Mouse (Mus musculus) embryonic facial prominence, embryonic 10.5 days (tissue): ENCODE measurements around the gene Cryaa. TPM values are rescaled to one million over a fixed set of nuclear protein-coding genes. Genes with fewer than 3 reads are reported as not detected.
"Not testable (repeated sequence)": the region's sequence is repeated elsewhere in the genome, so short reads cannot be mapped to it uniquely, and the experiment has no call there.

Experiments used
- DNase-seq: peaks from one replicate; pipeline ENCODE4 v3.0.0-alpha.2; 2017; ENCODE audit warnings: low spot score
- H3K27ac ChIP-seq: fragments of 300-500 bp; sonication (generic); replicated peaks from 2 replicates; pipeline ENCODE4 v1.5.1; 2016; ENCODE audit warnings: mild to moderate bottlenecking
- H3K27me3 ChIP-seq: fragments of 300-500 bp; sonication (generic); replicated peaks from 2 replicates; pipeline ENCODE4 v1.6.1; 2016; ENCODE audit warnings: low read depth, mild to moderate bottlenecking; ENCODE audit not compliant: poor library complexity, severe bottlenecking
- H3K36me3 ChIP-seq: fragments of 300-500 bp; sonication (generic); replicated peaks from 2 replicates; pipeline ENCODE4 v1.6.1; 2016; ENCODE audit warnings: mild to moderate bottlenecking, moderate library complexity
- H3K4me1 ChIP-seq: fragments of 300-500 bp; sonication (generic); 2 replicates; pipeline ENCODE4 v1.6.1; 2016
- H3K4me3 ChIP-seq: fragments of 300-500 bp; sonication (generic); 2 replicates; pipeline ENCODE4 v1.5.1; 2016; ENCODE audit warnings: mild to moderate bottlenecking, moderate library complexity
- H3K9me3 ChIP-seq: fragments of 300-500 bp; sonication (generic); 2 replicates; pipeline ENCODE4 v1.6.1; 2016; ENCODE audit warnings: mild to moderate bottlenecking
- WGBS: fragments of 180-500 bp; shearing (Covaris S2); methylation state at CpG from one replicate; pipeline ENCODE4 v1.1.7; 2016; 5-methylcytosine and 5-hydroxymethylcytosine counted together
- polyA plus RNA-seq: library from polyadenylated mRNA; unstranded; fragments of >200 nt; fragmentation: Nextera tagmentation; extraction: Ambion mirVana; gene quantifications from 2 replicates; pipeline ENCODE4 v1.2.1, GENCODE M21; 2016

Cryaa gene
- polyA plus RNA-seq, 1 experiment from 2014 or later: 0.77 TPM

DNA sequence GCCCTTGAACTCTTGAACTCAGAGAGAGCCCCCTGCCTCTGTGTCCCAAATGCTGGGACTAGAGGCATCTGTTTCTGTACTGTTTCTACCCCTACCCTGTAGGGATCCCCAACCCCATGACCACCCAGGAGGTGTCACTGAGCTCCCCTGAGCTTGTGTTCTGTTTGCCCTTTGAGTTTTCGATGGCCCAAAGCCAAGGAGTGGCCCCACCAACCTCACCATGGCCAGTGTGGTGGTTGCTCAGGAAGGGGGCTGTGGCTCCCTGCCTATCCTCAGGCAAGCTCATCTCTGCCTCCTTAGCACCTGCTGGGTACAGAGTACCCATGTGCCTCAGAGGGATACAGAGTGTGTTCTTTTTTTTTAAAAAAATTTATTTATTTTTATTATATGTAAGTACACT lies 17.3 kb downstream of the Cryaa start:
- Histone ChIP-seq H3K4me1 (peaks cover 27% of the 10 kb centered on the region), H3K27ac (no peak overlapping the region), H3K9me3 (no peaks in the 10 kb centered on the region), H3K36me3 (no peaks in the 10 kb centered on the region), H3K27me3 (0 out of 2 replicates have a peak, but pooled peaks cover 2% of the 10 kb centered on the region), H3K4me3 (no peak overlapping the region)
- DNase-seq: no peak
- 92% methylated on average over 1 of the region's 1 CpGs for WGBS

DNA sequence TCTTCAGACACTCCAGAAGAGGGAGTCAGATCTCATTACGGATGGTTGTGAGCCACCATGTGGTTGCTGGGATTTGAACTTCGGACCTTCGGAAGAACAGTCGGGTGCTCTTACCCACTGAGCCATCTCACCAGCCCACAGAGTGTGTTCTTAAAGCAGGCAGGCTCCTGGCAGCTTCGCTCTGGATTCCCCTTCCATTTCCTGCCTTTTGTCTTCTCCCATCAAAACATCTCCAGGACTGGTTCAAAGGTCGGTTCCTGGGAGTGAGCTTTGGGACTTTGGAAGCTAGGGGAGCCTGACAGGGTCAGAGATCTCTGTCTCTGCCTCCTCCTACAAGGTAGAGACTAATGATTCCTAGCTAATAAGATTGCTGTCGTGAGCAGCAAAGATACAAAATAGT lies 17.7 kb downstream of the Cryaa start:
- peaks cover 27% of the 10 kb centered on the region for H3K4me1 ChIP-seq
- H3K27ac ChIP-seq, H3K4me3 ChIP-seq, H3K36me3 ChIP-seq, H3K27me3 ChIP-seq, H3K9me3 ChIP-seq, DNase-seq: not testable (repeated sequence)
- 86% methylated on average over 7 of the region's 7 CpGs for WGBS

- Histone ChIP-seq H3K4me1 (peaks cover 19% of the 10 kb centered on the region), H3K27ac (no peak overlapping the region; the same call in 1 of the 2 replicates), H3K27me3 (no peaks in the 10 kb centered on the region), H3K9me3 (no peaks in the 10 kb centered on the region), H3K36me3 (no peaks in the 10 kb centered on the region), H3K4me3 (no peak overlapping the region)
- WGBS: 74% methylated on average over 11 of the region's 11 CpGs
- DNase-seq: no peak
Measured at GRCm38 (mm10) chr17:31698347-31698746, 20.7 kb downstream of the Cryaa start.

DNA sequence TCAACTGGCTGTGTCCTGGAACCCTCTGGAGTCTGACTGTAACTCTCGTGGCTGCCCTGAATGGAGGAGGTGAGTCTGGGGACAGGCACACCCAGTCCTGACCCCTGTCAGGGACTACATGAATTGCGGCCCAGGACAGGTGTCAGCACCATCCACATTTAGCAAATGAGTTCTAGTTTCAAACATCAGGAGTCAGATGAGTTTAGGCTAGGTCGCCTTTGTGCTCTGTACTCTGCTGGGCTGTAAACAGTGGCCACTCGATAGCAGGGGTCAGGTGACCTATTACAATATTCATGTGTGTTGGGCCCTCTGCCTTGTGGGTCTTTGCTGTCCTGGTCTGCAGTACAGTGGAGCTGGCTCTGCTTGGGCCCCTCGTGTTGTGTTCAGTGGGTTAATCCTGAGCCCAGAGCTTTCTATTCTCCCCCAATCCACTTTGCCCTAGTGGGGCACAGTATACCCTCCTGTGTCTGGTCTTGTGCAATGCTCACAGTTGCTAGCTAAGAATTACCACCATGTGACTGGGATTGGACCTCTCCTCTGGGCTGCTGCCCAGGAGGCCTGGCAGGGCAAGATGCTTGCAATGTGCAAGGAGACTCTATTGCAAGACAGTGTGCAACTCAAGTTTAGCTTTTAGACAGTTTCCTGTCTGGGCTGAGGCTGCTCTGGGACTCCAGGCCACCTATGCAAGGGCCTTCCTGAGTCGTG lies 25.8 kb downstream of the Cryaa start:
- 0 out of 2 replicates have a peak, but pooled peaks cover 3% of the 10 kb centered on the region for H3K4me1 ChIP-seq
- WGBS: 82% methylated on average over 6 of the region's 6 CpGs
- no peak for DNase-seq

DNA sequence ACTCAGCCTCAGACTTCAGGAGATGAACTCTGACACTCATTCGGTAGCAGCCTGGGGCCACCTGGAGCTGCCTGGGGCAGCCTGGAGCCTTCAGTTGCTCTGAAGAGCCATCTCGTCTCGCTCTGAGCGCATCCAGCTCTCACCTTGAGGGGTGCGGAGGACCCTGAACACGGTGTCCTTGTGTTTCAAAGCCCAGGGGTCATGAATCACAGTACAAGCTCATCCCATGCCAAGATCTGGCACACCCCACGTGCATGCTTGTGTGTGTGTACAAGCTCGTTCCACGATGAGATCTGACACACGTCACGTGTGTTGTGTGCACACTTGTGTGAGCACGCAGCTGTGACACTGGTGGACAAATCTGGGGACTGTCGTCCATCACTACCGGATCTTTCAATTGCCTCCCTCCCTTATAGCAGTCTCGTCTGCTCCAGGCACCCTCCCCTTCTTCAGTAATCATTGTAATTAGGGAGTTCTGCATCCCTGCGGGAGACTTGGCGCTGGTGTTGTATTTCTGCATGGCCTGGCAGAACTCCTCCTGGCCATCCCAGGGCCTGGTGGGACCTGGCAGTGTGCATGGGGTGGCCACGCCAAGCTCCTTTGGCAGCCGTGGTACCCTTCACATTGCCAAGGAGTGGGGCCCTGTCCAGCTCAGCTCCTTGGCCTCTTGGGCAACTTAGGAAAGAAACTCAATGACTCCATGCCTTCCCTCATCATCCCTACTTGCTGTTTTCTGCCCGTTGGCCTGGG lies 27.8 kb downstream of the Cryaa start:
- Histone ChIP-seq H3K9me3 (no peaks in the 10 kb centered on the region), H3K27ac (no peak overlapping the region), H3K4me1 (peaks cover 10% of the 10 kb centered on the region), H3K36me3 (no peaks in the 10 kb centered on the region), H3K27me3 (no peaks in the 10 kb centered on the region), H3K4me3 (no peak overlapping the region)
- no peak for DNase-seq
- 73% methylated on average over 20 of the region's 20 CpGs for WGBS

More for the DNA sequence above, 25.8 kb downstream of the Cryaa start:
- H3K9me3 ChIP-seq: no peaks in the 10 kb centered on the region
- H3K36me3 ChIP-seq: no peaks in the 10 kb centered on the region
- H3K27me3 ChIP-seq: no peaks in the 10 kb centered on the region
- H3K4me3 ChIP-seq: no peak overlapping the region
- H3K27ac ChIP-seq: no peak overlapping the region

GRCm38 (mm10) chr17:31709121-31709741 lies 31.6 kb downstream of the Cryaa start:
- Histone ChIP-seq H3K27ac (no peak overlapping the region), H3K36me3 (no peaks in the 10 kb centered on the region), H3K4me1 (peaks cover 13% of the 10 kb centered on the region), H3K4me3 (no peak overlapping the region), H3K9me3 (no peaks in the 10 kb centered on the region), H3K27me3 (no peaks in the 10 kb centered on the region)
- no peak for DNase-seq
- 60% methylated on average over 7 of the region's 7 CpGs for WGBS

DNA sequence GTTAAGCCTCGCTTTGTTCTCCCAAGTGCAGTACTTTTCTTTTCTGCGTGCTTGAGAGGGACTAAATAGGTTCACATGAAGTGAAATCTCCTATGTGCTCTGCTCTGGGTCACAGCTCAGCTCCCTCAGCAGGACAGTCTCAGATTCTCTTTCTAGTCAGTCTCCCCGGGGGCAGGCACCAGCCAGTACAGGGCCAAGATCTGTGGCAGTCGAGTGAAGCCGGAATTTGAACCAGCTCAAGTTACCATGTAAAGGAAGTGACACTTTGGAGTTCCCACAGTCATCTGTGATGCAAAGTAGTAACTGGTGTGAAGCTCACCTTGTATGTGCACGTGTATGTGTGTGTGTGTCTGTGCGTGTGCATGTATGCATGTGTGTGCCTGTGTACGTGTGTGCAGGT lies 32.8 kb downstream of the Cryaa start:
- Histone ChIP-seq H3K9me3 (no peaks in the 10 kb centered on the region), H3K27me3 (no peaks in the 10 kb centered on the region), H3K36me3 (no peaks in the 10 kb centered on the region), H3K27ac (no peak overlapping the region), H3K4me3 (no peak overlapping the region), H3K4me1 (peaks cover 13% of the 10 kb centered on the region)
- WGBS: 65% methylated on average over 8 of the region's 8 CpGs
- peak; percentile 30 for DNase-seq

DNA sequence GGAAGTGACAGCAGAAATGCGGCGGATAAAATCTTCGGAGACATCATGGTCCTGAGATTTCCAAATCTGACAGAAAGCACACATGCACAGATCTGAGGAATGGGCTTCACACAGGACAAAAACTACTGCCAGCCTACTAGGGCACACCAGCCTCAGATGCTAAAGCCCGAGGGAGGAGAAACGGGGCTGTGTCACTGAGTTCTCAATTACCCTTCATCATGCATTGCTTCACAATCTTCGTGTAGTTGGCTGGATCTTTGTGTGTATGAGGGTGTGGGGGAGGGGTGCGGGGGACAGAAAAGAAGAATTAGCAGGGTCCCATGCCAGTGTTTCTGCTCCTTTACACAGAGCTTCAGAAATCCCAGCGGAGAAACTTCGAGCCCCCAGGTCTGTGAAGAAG lies 36.1 kb downstream of the Cryaa start:
- no peaks in the 10 kb centered on the region for H3K9me3 ChIP-seq
- no peak overlapping the region for H3K27ac ChIP-seq
- no peaks in the 10 kb centered on the region for H3K36me3 ChIP-seq
- no peak for DNase-seq
- no peak overlapping the region for H3K4me3 ChIP-seq
- H3K27me3 ChIP-seq: no peaks in the 10 kb centered on the region
- H3K4me1 ChIP-seq: peaks cover 17% of the 10 kb centered on the region
- 85% methylated on average over 9 of the region's 9 CpGs for WGBS

- no peak for DNase-seq
- Histone ChIP-seq H3K27ac (no peak overlapping the region), H3K4me1 (peaks cover 13% of the 10 kb centered on the region), H3K4me3 (no peak overlapping the region), H3K36me3 (no peaks in the 10 kb centered on the region), H3K27me3 (no peaks in the 10 kb centered on the region), H3K9me3 (no peaks in the 10 kb centered on the region)
- 87% methylated on average over 3 of the region's 3 CpGs for WGBS
Measured at GRCm38 (mm10) chr17:31714125-31714524, 36.5 kb downstream of the Cryaa start.

DNA sequence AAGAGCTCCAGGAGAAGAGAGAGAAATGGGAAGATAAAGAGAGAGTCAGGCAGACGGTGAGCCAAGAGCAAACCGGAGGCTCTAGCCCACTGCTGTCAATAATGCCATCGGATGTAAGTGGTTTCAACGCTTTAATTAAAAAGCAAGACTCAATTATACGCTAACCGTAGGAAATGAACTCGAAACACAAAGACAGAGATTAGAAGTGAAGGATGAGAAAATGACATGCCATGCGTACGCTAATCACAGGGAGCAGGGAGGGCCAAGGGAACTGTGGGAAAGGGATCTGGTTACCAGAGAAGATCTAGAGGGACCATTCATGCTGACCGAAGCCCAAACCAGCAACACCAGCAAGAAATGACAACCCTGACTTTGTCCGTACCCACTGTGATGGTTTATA lies 37.4 kb downstream of the Cryaa start:
- peaks cover 14% of the 10 kb centered on the region; the same call in 1 of the 2 replicates for H3K4me1 ChIP-seq
- no peak overlapping the region for H3K4me3 ChIP-seq
- 79% methylated on average over 11 of the region's 11 CpGs for WGBS
- no peaks in the 10 kb centered on the region for H3K27me3 ChIP-seq
- no peaks in the 10 kb centered on the region for H3K36me3 ChIP-seq
- no peaks in the 10 kb centered on the region for H3K9me3 ChIP-seq
- DNase-seq: no peak
- H3K27ac ChIP-seq: no peak overlapping the region

DNA sequence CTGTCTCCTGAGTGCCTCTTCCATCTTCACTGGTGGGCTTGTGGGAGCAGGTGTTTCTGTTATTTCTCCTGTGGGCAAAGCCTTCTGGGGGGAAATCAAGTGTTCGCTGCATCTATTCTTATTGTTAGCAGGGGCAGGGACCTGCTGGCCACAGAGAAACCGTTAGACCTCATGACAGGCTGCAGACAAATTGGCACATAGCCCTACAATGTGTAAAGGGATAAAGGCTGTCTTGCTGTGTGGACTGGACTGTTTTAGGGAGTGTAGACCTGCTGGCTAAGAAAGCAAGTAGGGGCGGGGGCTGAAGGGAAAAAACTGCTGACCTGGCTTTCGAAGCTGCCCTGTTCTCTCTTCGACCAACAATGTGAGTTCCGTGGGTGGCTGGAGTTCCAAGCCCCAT lies 44.0 kb downstream of the Cryaa start:
- Histone ChIP-seq H3K36me3 (no peaks in the 10 kb centered on the region), H3K9me3 (no peaks in the 10 kb centered on the region), H3K4me1 (peaks cover 21% of the 10 kb centered on the region), H3K27ac (no peak overlapping the region), H3K27me3 (0 out of 2 replicates have a peak, but pooled peaks cover 6% of the 10 kb centered on the region), H3K4me3 (no peak overlapping the region)
- 88% methylated on average over 6 of the region's 6 CpGs for WGBS
- DNase-seq: no peak

DNA sequence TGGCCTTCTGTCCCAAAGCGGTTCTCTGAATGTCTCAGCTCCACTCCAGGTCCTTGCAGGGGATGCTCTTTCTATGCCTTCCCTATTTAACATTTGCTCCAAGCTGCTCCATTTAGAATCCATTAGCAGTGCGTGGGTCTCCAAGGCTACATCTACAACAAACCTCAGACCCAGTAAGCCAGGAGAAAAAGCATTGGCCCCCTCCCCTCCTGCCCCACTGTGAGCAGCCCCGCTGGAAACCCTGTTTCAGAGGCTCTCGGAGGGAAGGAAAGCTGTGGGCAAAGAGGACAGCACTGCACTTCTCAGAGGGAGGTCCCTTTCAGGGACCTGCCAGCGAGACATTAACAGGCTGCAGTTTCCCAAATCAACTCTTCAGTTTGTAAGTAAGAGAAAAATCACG lies 47.8 kb downstream of the Cryaa start:
- H3K9me3 ChIP-seq: no peaks in the 10 kb centered on the region
- H3K4me1 ChIP-seq: peaks cover 37% of the 10 kb centered on the region
- H3K27ac ChIP-seq: no peak overlapping the region
- no peaks in the 10 kb centered on the region for H3K36me3 ChIP-seq
- no peak overlapping the region for H3K4me3 ChIP-seq
- no peak for DNase-seq
- WGBS: 26% methylated on average over 6 of the region's 6 CpGs
- H3K27me3 ChIP-seq: 0 out of 2 replicates have a peak, but pooled peaks cover 6% of the 10 kb centered on the region
